Mouse (Mus musculus) frontal cortex, postnatal 36 days (tissue): ENCODE measurements around the gene Fcnb.
A peak's percentile ranks its signal among the peaks of the same experiment; 100 is the strongest.

Source experiments
- DNase-seq, 2 experiments: peaks; one replicate each; pipeline ENCODE4 v3.0.0; 2022; ENCODE audit warnings: low spot score in 2 of 2

Fcnb gene

GRCm38 (mm10) chr2:28084768-28085167 lies at the start of gene Fcnb:
TSS of gene Fcnb (minus strand) at chr2:28084885.
- DNase-seq, result no peak

GRCm38 (mm10) chr2:28133833-28134232 lies 49.1 kb upstream of the Fcnb start:
- no peak for DNase-seq

- no peak for DNase-seq
These were observed 47.4 kb upstream of the Fcnb start for GRCm38 (mm10) chr2:28132117-28132516.

GRCm38 (mm10) chr2:28126763-28127438 lies 42.2 kb upstream of the Fcnb start:
- no peak for DNase-seq

GRCm38 (mm10) chr2:28123910-28124309 lies 39.2 kb upstream of the Fcnb start:
- DNase-seq, result peak in 1 of 2 experiments; percentile 24

GRCm38 (mm10) chr2:28121309-28121708 lies 36.6 kb upstream of the Fcnb start:
- no peak for DNase-seq

GRCm38 (mm10) chr2:28120342-28120741 lies 35.7 kb upstream of the Fcnb start:
- no peak for DNase-seq

- DNase-seq, result no peak
These were observed 33.9 kb upstream of the Fcnb start for GRCm38 (mm10) chr2:28118518-28119116.

GRCm38 (mm10) chr2:28117490-28118308 lies 33.0 kb upstream of the Fcnb start:
- DNase-seq, result no peak

GRCm38 (mm10) chr2:28108763-28109162 lies 24.1 kb upstream of the Fcnb start:
- no peak for DNase-seq

GRCm38 (mm10) chr2:28106002-28106401 lies 21.3 kb upstream of the Fcnb start:
- no peak for DNase-seq

GRCm38 (mm10) chr2:28103653-28104052 lies 19.0 kb upstream of the Fcnb start:
- DNase-seq, result no peak

- no peak for DNase-seq
These were observed 17.2 kb upstream of the Fcnb start for GRCm38 (mm10) chr2:28101892-28102291.

GRCm38 (mm10) chr2:28100796-28101483 lies 16.3 kb upstream of the Fcnb start:
- DNase-seq, result no peak

- peak; percentile 49 to 66 for DNase-seq
These were observed 14.1 kb upstream of the Fcnb start for GRCm38 (mm10) chr2:28098547-28099505.

GRCm38 (mm10) chr2:28096751-28097309 lies 12.1 kb upstream of the Fcnb start:
- DNase-seq, result no peak

- no peak for DNase-seq
These were observed 7.4 kb upstream of the Fcnb start for GRCm38 (mm10) chr2:28092099-28092498.

GRCm38 (mm10) chr2:28091042-28091441 lies 6.4 kb upstream of the Fcnb start:
- no peak for DNase-seq

- no peak for DNase-seq
These were observed 5.8 kb upstream of the Fcnb start for GRCm38 (mm10) chr2:28090299-28091008.

GRCm38 (mm10) chr2:28089095-28089494 lies 4.4 kb upstream of the Fcnb start:
- DNase-seq, result no peak
